Mouse (Mus musculus): ENCODE results near the gene Smoc2. TPM values are rescaled to one million over a fixed set of nuclear protein-coding genes. Genes with fewer than 3 reads are reported as not detected.

Gene Smoc2
- polyA plus RNA-seq, 1 experiment from 2014 or later, result 52.3 TPM

- Histone ChIP-seq H3K27me3 (ENCODE audit: control insufficient read depth, insufficient read depth, low read length) (peaks cover 15% of the 10 kb centered on the region), H3K9ac (ENCODE audit: low read length) (no peak overlapping the region), H3K27ac (replicated peaks in 1 of 2; ENCODE audit: control insufficient read depth in 1 of 2, insufficient read depth in 1 of 2, low read depth in 2 of 2, low read length in 2 of 2) (no peak overlapping the region), H3K4me3 (ENCODE audit: control insufficient read depth in 1 of 2, insufficient read depth in 1 of 2, low read depth in 1 of 2, low read length in 2 of 2) (no peak overlapping the region), H3K9me3 (ENCODE audit: control insufficient read depth, low read length) (no peaks in the 10 kb centered on the region), H3K36me3 (ENCODE audit: control insufficient read depth, insufficient read depth, low read length) (no peaks in the 10 kb centered on the region), H3K4me1 (ENCODE audit: control insufficient read depth in 2 of 2, insufficient read depth in 2 of 2, low read length in 2 of 2) (peaks cover 0 to 8% of the 10 kb centered on the region in 2 experiments; a peak in 2 of 4 replicates), H3K4me2 (ENCODE audit: low read length) (no peak overlapping the region)
- ATAC-seq (ENCODE audit: insufficient number of reproducible peaks, insufficient read depth, low FRiP score, low read depth), result no peak
- 62% methylated on average over 7 of the region's 7 CpGs for WGBS
Measured at GRCm38 (mm10) chr17:14257799-14258520, 21.3 kb upstream of the Smoc2 start.

GRCm38 (mm10) chr17:14258906-14259305 lies 20.4 kb upstream of the Smoc2 start:
- H3K27me3 ChIP-seq (ENCODE audit: control insufficient read depth, insufficient read depth, low read length), result peaks cover 15% of the 10 kb centered on the region
- H3K4me3 ChIP-seq (ENCODE audit: control insufficient read depth in 1 of 2, insufficient read depth in 1 of 2, low read depth in 1 of 2, low read length in 2 of 2), result no peak overlapping the region
- no peak overlapping the region for H3K4me2 ChIP-seq (ENCODE audit: low read length)
- peaks cover 9 to 12% of the 10 kb centered on the region in 2 experiments for H3K4me1 ChIP-seq (ENCODE audit: control insufficient read depth in 2 of 2, insufficient read depth in 2 of 2, low read length in 2 of 2)
- H3K9me3 ChIP-seq (ENCODE audit: control insufficient read depth, low read length), result no peaks in the 10 kb centered on the region
- WGBS, result 48% methylated on average over 6 of the region's 6 CpGs
- no peak for ATAC-seq (ENCODE audit: insufficient number of reproducible peaks, insufficient read depth, low FRiP score, low read depth)
- H3K36me3 ChIP-seq (ENCODE audit: control insufficient read depth, insufficient read depth, low read length), result no peaks in the 10 kb centered on the region
- no peak overlapping the region for H3K27ac ChIP-seq (replicated peaks in 1 of 2; ENCODE audit: control insufficient read depth in 1 of 2, insufficient read depth in 1 of 2, low read depth in 2 of 2, low read length in 2 of 2)
- no peak overlapping the region for H3K9ac ChIP-seq (ENCODE audit: low read length)

- Histone ChIP-seq H3K36me3 (ENCODE audit: control insufficient read depth, insufficient read depth, low read length) (no peaks in the 10 kb centered on the region), H3K27me3 (ENCODE audit: control insufficient read depth, insufficient read depth, low read length) (peaks cover 15% of the 10 kb centered on the region), H3K9me3 (ENCODE audit: control insufficient read depth, low read length) (no peaks in the 10 kb centered on the region), H3K4me2 (ENCODE audit: low read length) (no peak overlapping the region), H3K9ac (ENCODE audit: low read length) (no peak overlapping the region), H3K4me3 (ENCODE audit: control insufficient read depth in 1 of 2, insufficient read depth in 1 of 2, low read depth in 1 of 2, low read length in 2 of 2) (no peak overlapping the region), H3K4me1 (ENCODE audit: control insufficient read depth in 2 of 2, insufficient read depth in 2 of 2, low read length in 2 of 2) (peaks cover 14 to 15% of the 10 kb centered on the region in 2 experiments), H3K27ac (replicated peaks in 1 of 2; ENCODE audit: control insufficient read depth in 1 of 2, insufficient read depth in 1 of 2, low read depth in 2 of 2, low read length in 2 of 2) (no peak overlapping the region)
- WGBS, result 73% methylated on average over 3 of the region's 3 CpGs
- no peak for ATAC-seq (ENCODE audit: insufficient number of reproducible peaks, insufficient read depth, low FRiP score, low read depth)
Measured at GRCm38 (mm10) chr17:14260966-14261365, 18.3 kb upstream of the Smoc2 start.

- no peak for ATAC-seq (ENCODE audit: insufficient number of reproducible peaks, insufficient read depth, low FRiP score, low read depth)
- H3K4me2 ChIP-seq (ENCODE audit: low read length), result no peak overlapping the region
- no peak overlapping the region for H3K27ac ChIP-seq (replicated peaks in 1 of 2; ENCODE audit: control insufficient read depth in 1 of 2, insufficient read depth in 1 of 2, low read depth in 2 of 2, low read length in 2 of 2)
Measured at GRCm38 (mm10) chr17:14262217-14262616, 17.1 kb upstream of the Smoc2 start.

GRCm38 (mm10) chr17:14268001-14268400 lies 11.3 kb upstream of the Smoc2 start:
- peaks cover 11 to 15% of the 10 kb centered on the region in 2 experiments for H3K4me1 ChIP-seq (ENCODE audit: control insufficient read depth in 2 of 2, insufficient read depth in 2 of 2, low read length in 2 of 2)
- no peak for ATAC-seq (ENCODE audit: insufficient number of reproducible peaks, insufficient read depth, low FRiP score, low read depth)
- H3K36me3 ChIP-seq (ENCODE audit: control insufficient read depth, insufficient read depth, low read length), result no peaks in the 10 kb centered on the region
- H3K4me2 ChIP-seq (ENCODE audit: low read length), result no peak overlapping the region
- WGBS, result 61% methylated on average over 4 of the region's 4 CpGs
- no peaks in the 10 kb centered on the region for H3K9me3 ChIP-seq (ENCODE audit: control insufficient read depth, low read length)
- H3K27me3 ChIP-seq (ENCODE audit: control insufficient read depth, insufficient read depth, low read length), result 0 out of 2 replicates have a peak, but pooled peaks cover 2% of the 10 kb centered on the region
- H3K4me3 ChIP-seq (ENCODE audit: control insufficient read depth in 1 of 2, insufficient read depth in 1 of 2, low read depth in 1 of 2, low read length in 2 of 2), result no peak overlapping the region
- H3K27ac ChIP-seq (replicated peaks in 1 of 2; ENCODE audit: control insufficient read depth in 1 of 2, insufficient read depth in 1 of 2, low read depth in 2 of 2, low read length in 2 of 2), result no peak overlapping the region
- H3K9ac ChIP-seq (ENCODE audit: low read length), result no peak overlapping the region

More at GRCm38 (mm10) chr17:14262217-14262616, 17.1 kb upstream of the Smoc2 start:
- Histone ChIP-seq H3K4me3 (ENCODE audit: control insufficient read depth in 1 of 2, insufficient read depth in 1 of 2, low read depth in 1 of 2, low read length in 2 of 2) (no peak overlapping the region), H3K27me3 (ENCODE audit: control insufficient read depth, insufficient read depth, low read length) (peaks cover 15% of the 10 kb centered on the region), H3K4me1 (ENCODE audit: control insufficient read depth in 2 of 2, insufficient read depth in 2 of 2, low read length in 2 of 2) (peaks cover 14 to 15% of the 10 kb centered on the region in 2 experiments), H3K9me3 (ENCODE audit: control insufficient read depth, low read length) (no peaks in the 10 kb centered on the region), H3K36me3 (ENCODE audit: control insufficient read depth, insufficient read depth, low read length) (no peaks in the 10 kb centered on the region), H3K9ac (ENCODE audit: low read length) (no peak overlapping the region)
- 81% methylated on average over 10 of the region's 10 CpGs for WGBS

GRCm38 (mm10) chr17:14273386-14273785 lies 5.9 kb upstream of the Smoc2 start:
- no peaks in the 10 kb centered on the region for H3K9me3 ChIP-seq (ENCODE audit: control insufficient read depth, low read length)
- H3K4me1 ChIP-seq (ENCODE audit: control insufficient read depth in 2 of 2, insufficient read depth in 2 of 2, low read length in 2 of 2), result no peaks in the 10 kb centered on the region
- no peak overlapping the region for H3K4me2 ChIP-seq (ENCODE audit: low read length)
- H3K4me3 ChIP-seq (ENCODE audit: control insufficient read depth in 1 of 2, insufficient read depth in 1 of 2, low read depth in 1 of 2, low read length in 2 of 2), result no peak overlapping the region
- no peak for ATAC-seq (ENCODE audit: insufficient number of reproducible peaks, insufficient read depth, low FRiP score, low read depth)
- WGBS, result 75% methylated on average over 6 of the region's 6 CpGs
- no peak overlapping the region for H3K9ac ChIP-seq (ENCODE audit: low read length)
- H3K36me3 ChIP-seq (ENCODE audit: control insufficient read depth, insufficient read depth, low read length), result no peaks in the 10 kb centered on the region
- peaks cover 45% of the 10 kb centered on the region for H3K27me3 ChIP-seq (ENCODE audit: control insufficient read depth, insufficient read depth, low read length)
- no peak overlapping the region for H3K27ac ChIP-seq (replicated peaks in 1 of 2; ENCODE audit: control insufficient read depth in 1 of 2, insufficient read depth in 1 of 2, low read depth in 2 of 2, low read length in 2 of 2)

GRCm38 (mm10) chr17:14277310-14277709 lies 2.0 kb upstream of the Smoc2 start:
- H3K9ac ChIP-seq (ENCODE audit: low read length), result no peak overlapping the region
- H3K27ac ChIP-seq (replicated peaks in 1 of 2; ENCODE audit: control insufficient read depth in 1 of 2, insufficient read depth in 1 of 2, low read depth in 2 of 2, low read length in 2 of 2), result no peak overlapping the region
- peaks cover 8 to 17% of the 10 kb centered on the region in 2 experiments; a peak in 3 of 4 replicates for H3K4me1 ChIP-seq (ENCODE audit: control insufficient read depth in 2 of 2, insufficient read depth in 2 of 2, low read length in 2 of 2)
- peaks cover 82% of the 10 kb centered on the region for H3K27me3 ChIP-seq (ENCODE audit: control insufficient read depth, insufficient read depth, low read length)
- ATAC-seq (ENCODE audit: insufficient number of reproducible peaks, insufficient read depth, low FRiP score, low read depth), result no peak
- no peaks in the 10 kb centered on the region for H3K36me3 ChIP-seq (ENCODE audit: control insufficient read depth, insufficient read depth, low read length)
- H3K4me2 ChIP-seq (ENCODE audit: low read length), result no peak overlapping the region
- no peak overlapping the region for H3K4me3 ChIP-seq (ENCODE audit: control insufficient read depth in 1 of 2, insufficient read depth in 1 of 2, low read depth in 1 of 2, low read length in 2 of 2)
- no peaks in the 10 kb centered on the region for H3K9me3 ChIP-seq (ENCODE audit: control insufficient read depth, low read length)
- 79% methylated on average over 7 of the region's 7 CpGs for WGBS

Measured in heart, embryonic 14.5 days (tissue).